Mouse (Mus musculus) midbrain, embryonic 12.5 days (tissue): Measurements from ENCODE around the gene Pycard. TPM values are rescaled to one million over a fixed set of nuclear protein-coding genes. Genes with fewer than 3 reads are reported as not detected.
A peak's percentile ranks its signal among the peaks of the same experiment; 100 is the strongest.
"Not testable (repeated sequence)": the region's sequence is repeated elsewhere in the genome, so short reads cannot be mapped to it uniquely, and the experiment has no call there.

Experiments used
- ATAC-seq: fragments of 200-750 bp; cut with Nextera tagmentation; 2 replicates; pipeline ENCODE4 v1.8.0; 2017; ENCODE audit warnings: low read depth, moderate TSS enrichment, moderate library complexity; ENCODE audit not compliant: low FRiP score
- H3K27ac ChIP-seq: fragments of 300-500 bp; sonication (generic); replicated peaks from 2 replicates; pipeline ENCODE4 v1.5.1; 2016; ENCODE audit warnings: mild to moderate bottlenecking
- H3K27me3 ChIP-seq: fragments of 300-500 bp; sonication (generic); 2 replicates; pipeline ENCODE4 v1.6.1; 2016; ENCODE audit warnings: mild to moderate bottlenecking
- H3K36me3 ChIP-seq: fragments of 300-500 bp; sonication (generic); 2 replicates; pipeline ENCODE4 v1.6.1; 2016
- H3K4me1 ChIP-seq: fragments of 300-500 bp; sonication (generic); 2 replicates; pipeline ENCODE4 v1.6.1; 2016
- H3K4me2 ChIP-seq: fragments of 300-500 bp; sonication (generic); replicated peaks from 2 replicates; pipeline ENCODE4 v1.6.1; 2016; ENCODE audit warnings: mild to moderate bottlenecking, moderate library complexity
- H3K4me3 ChIP-seq: fragments of 300-500 bp; sonication (generic); 2 replicates; pipeline ENCODE4 v1.5.1; 2016; ENCODE audit warnings: mild to moderate bottlenecking
- H3K9ac ChIP-seq: fragments of 300-500 bp; sonication (generic); replicated peaks from 2 replicates; pipeline ENCODE4 v1.6.1; 2016; ENCODE audit warnings: mild to moderate bottlenecking, moderate library complexity
- H3K9me3 ChIP-seq: fragments of 300-500 bp; sonication (generic); 2 replicates; pipeline ENCODE4 v1.6.1; 2016; ENCODE audit warnings: mild to moderate bottlenecking
- WGBS: fragments of 180-500 bp; shearing (Covaris S2); methylation state at CpG from one replicate; pipeline ENCODE4 v1.1.7; 2016; 5-methylcytosine and 5-hydroxymethylcytosine counted together
- polyA plus RNA-seq: library from polyadenylated mRNA; unstranded; fragments of >200 nt; fragmentation: Nextera tagmentation; extraction: Ambion mirVana; gene quantifications from 2 replicates; pipeline ENCODE4 v1.2.1, GENCODE M21; 2016

The Pycard gene
- polyA plus RNA-seq, 1 experiment from 2014 or later = 9.1 TPM

DNA sequence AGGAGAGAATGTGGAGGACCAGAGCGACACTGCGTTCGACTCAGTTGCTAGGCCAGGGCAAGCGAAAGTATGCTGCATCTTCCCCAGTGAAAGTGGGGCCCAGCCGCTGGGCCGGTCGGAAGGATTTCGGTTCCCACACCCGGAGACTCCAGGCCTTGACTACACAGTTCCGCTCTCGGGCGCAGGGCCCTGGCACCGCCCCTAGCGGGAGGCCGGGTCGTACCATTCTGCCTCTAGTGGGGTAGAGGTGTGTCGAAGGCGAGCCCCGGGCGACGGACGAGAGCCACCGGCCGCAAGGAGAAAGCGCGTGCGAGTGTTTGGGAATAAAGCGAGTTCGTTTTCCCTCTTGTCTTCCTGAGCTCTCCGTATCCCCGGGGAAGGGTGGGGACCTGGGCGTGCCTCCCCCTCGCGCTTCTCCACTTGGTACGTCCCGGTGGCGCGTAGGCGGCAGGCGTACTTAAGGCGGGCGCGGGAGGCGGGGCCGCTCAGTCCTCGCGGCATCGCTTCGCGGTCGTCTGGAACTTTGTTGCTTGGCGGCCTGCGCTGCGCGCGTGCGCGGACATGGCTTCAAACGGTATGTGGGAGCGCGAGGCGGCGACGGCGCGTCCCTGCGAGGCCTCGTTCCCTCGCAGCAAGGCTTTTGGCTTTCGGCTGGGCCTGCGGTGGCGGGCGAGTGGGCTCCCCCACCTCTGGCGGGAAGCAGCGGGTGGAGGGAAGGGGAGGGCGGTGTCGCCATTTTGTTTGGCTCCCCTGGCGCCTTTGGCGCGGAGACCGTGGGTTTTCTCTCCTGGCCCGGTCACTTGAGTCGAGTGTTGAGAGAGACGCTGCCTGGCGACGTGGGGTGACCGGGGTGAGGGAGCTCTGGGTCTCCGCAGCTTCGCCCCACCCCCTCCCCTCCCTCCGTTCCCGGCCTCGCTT lies 26.4 kb downstream of the Pycard start, which contains the start of gene Fus:
Fus (plus strand) TSS at position 454 of the 918 bp plus-strand sequence.
- WGBS = under 1% methylated on average over 89 of the region's 92 CpGs
- H3K27me3 ChIP-seq = no peaks in the 10 kb centered on the region
- peak within 1 kb of the TSS; percentile 89 for H3K4me3 ChIP-seq
- H3K4me1 ChIP-seq = peaks cover 23% of the 10 kb centered on the region
- peak within 1 kb of the TSS; percentile 91 for H3K4me2 ChIP-seq
- no peaks in the 10 kb centered on the region for H3K9me3 ChIP-seq
- H3K36me3 ChIP-seq = peaks cover 29% of the 10 kb centered on the region
- H3K9ac ChIP-seq = peak within 1 kb of the TSS; percentile 98
- peak; percentile 93 for ATAC-seq
- H3K27ac ChIP-seq = peak within 1 kb of the TSS; percentile 95

DNA sequence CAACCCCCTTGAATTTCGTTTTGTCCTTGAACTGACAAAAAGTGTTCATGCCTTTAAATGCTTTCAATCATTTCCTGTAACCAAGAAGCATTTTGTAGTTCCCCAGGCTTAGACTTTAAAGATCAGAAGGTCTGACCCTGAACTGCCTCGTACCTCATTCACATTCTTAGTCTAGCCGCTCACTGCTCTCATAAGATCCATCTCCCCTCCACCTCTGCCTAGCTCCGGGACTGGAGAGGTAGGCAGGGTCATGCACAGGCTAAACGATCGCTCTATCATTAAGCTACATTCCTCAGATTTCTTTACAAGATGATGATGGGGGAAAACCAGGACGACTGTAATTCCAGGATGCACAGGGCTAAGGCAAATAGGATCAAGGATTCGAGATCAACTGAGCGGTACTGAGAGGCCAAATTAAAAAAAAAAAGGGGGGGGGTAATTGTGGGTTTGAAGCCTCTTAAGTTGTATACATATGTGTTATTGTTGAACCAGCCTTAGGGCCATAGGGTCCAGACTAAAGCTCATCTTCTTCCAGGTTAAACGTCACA lies 27.2 kb downstream of the Pycard start:
- no peak; the same call in 1 of the 2 replicates for ATAC-seq
- H3K27ac ChIP-seq = peak overlapping the region; percentile 95
- H3K4me1 ChIP-seq = peaks cover 23% of the 10 kb centered on the region
- H3K4me2 ChIP-seq = peak overlapping the region; percentile 68
- H3K27me3 ChIP-seq = no peaks in the 10 kb centered on the region
- H3K4me3 ChIP-seq = peak overlapping the region; percentile 89
- peak overlapping the region; percentile 98 for H3K9ac ChIP-seq
- H3K9me3 ChIP-seq = no peaks in the 10 kb centered on the region
- peaks cover 21% of the 10 kb centered on the region for H3K36me3 ChIP-seq
- 13% methylated on average over 10 of the region's 10 CpGs for WGBS

DNA sequence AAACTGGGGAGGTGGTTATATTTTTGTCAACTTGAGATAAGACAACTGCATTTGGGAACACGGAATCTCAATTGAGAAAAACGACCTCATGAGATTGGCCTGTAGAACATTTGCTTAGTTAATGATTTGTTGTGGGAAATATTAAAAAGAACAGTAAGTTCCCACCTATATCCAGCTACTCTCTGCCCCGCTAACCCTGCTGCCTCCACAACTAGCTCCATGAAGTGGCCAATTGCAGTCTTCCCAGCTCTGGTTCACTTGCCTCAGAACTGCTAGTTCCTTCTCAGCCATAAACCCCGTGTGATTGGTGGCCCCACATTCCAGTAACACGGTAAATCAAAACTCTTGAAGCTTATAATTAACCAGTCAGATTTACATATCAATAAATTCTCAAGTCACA lies 34.3 kb downstream of the Pycard start:
- no peak overlapping the region for H3K9ac ChIP-seq
- H3K4me3 ChIP-seq = no peak overlapping the region
- H3K27ac ChIP-seq = no peak overlapping the region
- 75% methylated on average over 5 of the region's 5 CpGs for WGBS
- no peak overlapping the region for H3K4me2 ChIP-seq
- no peaks in the 10 kb centered on the region for H3K27me3 ChIP-seq
- no peaks in the 10 kb centered on the region for H3K36me3 ChIP-seq
- H3K9me3 ChIP-seq = no peaks in the 10 kb centered on the region
- no peaks in the 10 kb centered on the region for H3K4me1 ChIP-seq
- no peak for ATAC-seq

DNA sequence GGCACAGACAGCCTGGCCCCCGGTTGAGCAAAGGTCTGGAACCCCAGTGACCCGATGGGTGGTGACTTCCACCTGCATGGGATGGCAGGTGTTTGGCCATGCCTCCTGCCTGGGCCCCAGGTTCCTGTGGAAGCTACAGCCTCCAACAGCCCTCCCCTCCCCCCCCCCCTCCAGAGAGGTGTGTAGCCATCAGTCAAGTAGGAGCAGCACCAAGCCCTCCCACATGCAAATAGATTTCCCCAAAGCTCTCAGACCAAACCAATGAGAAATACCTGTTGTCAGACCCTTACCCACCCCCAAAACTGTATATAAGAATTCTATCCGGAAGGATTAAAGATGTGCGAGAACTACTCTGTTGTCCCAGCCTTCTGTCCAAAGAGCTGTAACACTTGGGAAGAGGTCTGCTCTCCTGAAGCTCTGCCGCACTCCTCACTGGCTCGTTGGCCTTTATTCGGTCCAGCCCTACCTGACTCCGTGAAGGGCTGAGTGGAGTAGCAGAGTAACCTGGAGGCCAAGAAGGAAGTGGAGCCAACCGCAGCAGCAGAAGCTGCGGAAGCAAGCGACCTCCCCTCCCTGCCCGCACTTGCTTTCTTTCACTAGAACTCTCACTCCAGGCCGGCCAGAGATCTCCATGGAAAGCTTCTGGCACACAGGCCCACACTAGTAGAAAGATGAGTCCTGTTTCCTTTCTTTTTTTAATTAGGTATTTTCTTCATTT lies 40.6 kb downstream of the Pycard start:
- no peak overlapping the region for H3K9ac ChIP-seq
- WGBS = 49% methylated on average over 13 of the region's 13 CpGs

DNA sequence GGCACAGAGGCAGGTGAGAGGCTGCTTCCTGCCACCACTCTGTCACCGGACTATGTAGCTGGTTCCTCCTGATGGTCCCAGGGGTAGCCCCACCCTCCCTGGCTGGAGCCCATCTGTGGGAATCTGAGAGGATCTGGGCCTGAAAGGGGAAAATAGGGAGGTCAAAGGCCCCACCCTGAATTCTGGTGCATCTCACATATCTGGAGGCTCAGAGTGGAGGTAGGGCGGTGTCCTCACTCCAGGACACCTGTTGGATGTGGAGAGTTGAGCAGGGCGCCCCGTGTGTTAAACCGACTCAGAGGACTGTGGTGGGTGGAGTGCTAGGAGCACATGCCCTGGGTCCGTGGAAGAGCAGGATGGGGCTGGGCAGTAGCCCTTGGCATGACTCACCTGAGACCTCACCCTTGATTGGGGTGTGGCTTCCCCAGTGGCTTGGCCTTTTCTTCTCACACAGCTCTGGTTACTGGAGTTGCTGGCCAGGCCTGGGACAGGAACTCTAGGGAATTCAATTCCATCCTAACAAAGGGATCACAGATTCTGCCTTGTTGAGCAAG lies 47.1 kb downstream of the Pycard start, which contains the start of gene Prss36:
Prss36 (minus strand) TSS at position 256 of the 554 bp plus-strand sequence.
- WGBS = 84% methylated on average over 6 of the region's 6 CpGs
- H3K4me3 ChIP-seq = no peak within 1 kb of the TSS
- no peaks in the 10 kb centered on the region for H3K36me3 ChIP-seq
- no peaks in the 10 kb centered on the region for H3K4me1 ChIP-seq
- H3K4me2 ChIP-seq = no peak within 1 kb of the TSS
- no peak within 1 kb of the TSS for H3K9ac ChIP-seq
- H3K9me3 ChIP-seq = no peaks in the 10 kb centered on the region
- H3K27ac ChIP-seq = no peak within 1 kb of the TSS
- no peak for ATAC-seq
- peaks cover 36% of the 10 kb centered on the region for H3K27me3 ChIP-seq

More for the DNA sequence above, 40.6 kb downstream of the Pycard start:
- no peaks in the 10 kb centered on the region for H3K4me1 ChIP-seq
- H3K4me2 ChIP-seq = no peak overlapping the region
- no peak overlapping the region for H3K27ac ChIP-seq
- ATAC-seq = no peak
- no peak overlapping the region for H3K4me3 ChIP-seq
- no peaks in the 10 kb centered on the region for H3K27me3 ChIP-seq
- H3K36me3 ChIP-seq = no peaks in the 10 kb centered on the region
- H3K9me3 ChIP-seq = no peaks in the 10 kb centered on the region

DNA sequence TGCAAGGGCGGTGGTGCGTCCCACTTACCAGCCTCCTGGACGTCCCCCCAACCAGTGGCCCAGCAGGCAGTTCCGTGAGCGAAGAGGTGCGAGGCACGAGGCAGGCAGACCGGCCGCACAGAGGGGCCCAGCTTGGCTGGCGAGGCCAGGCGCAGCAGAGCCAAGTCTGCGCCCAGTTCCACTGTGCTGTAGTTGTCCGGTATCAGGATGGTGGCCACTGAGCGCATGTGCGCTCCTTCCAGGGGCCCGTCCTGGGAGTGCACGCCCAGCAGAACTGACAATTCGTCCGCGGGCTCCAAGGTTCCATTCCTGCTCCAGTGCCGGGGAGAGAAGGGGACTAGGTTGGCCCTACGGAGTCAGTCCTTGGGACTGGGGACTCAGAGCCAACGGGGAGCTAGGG lies 49.1 kb downstream of the Pycard start:
- Histone ChIP-seq H3K9ac (no peak overlapping the region), H3K4me2 (no peak overlapping the region), H3K4me3 (no peak overlapping the region), H3K9me3 (no peaks in the 10 kb centered on the region), H3K27me3 (peaks cover 36% of the 10 kb centered on the region), H3K36me3 (no peaks in the 10 kb centered on the region), H3K27ac (no peak overlapping the region), H3K4me1 (no peaks in the 10 kb centered on the region)
- 17% methylated on average over 23 of the region's 23 CpGs for WGBS
- ATAC-seq = no peak

DNA sequence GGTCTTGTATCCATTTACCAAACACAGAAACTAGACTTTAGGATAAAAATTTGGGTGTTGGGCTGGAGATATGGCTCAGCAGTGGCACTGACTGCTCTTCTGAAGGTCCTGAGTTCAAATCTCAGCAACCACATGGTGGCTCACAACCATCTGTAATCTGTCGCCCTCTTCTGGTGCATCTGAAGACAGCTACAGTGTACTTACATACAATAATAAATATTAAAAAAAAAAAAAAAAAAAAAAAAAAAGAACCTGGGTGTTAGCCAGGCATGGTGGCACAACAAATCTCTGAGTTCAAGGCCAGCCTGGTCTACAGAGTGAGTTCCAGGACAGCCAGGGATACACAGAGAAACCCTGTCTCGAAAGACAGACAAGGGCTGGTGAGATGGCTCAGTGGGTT lies 51.6 kb downstream of the Pycard start:
- not testable (repeated sequence) for H3K4me2 ChIP-seq, H3K36me3 ChIP-seq, H3K4me3 ChIP-seq, H3K9ac ChIP-seq, ATAC-seq, H3K4me1 ChIP-seq, H3K9me3 ChIP-seq, H3K27ac ChIP-seq
- 55% methylated on average over 2 of the region's 2 CpGs for WGBS
- peaks cover 36% of the 10 kb centered on the region for H3K27me3 ChIP-seq

Other genes with a start within 250 kb of the Pycard start
- 10.7 and 11.1 TPM in 2 replicates for gene Fbxl19, start 249.3 kb downstream of the Pycard start, polyA plus RNA-seq
- 6.2 and 8.1 TPM in 2 replicates for gene Orai3, start 224.1 kb downstream of the Pycard start, polyA plus RNA-seq
- gene Setd1a, start 217.2 kb downstream of the Pycard start, polyA plus RNA-seq = 22.9 and 23.7 TPM in 2 replicates
- gene Gm49388, start 208.3 kb downstream of the Pycard start, polyA plus RNA-seq = not detected in 2 replicates
- 8.1 and 8.3 TPM in 2 replicates for gene Hsd3b7, start 193.3 kb downstream of the Pycard start, polyA plus RNA-seq
- 20.1 and 21.5 TPM in 2 replicates for gene Stx4a, start 169.6 kb downstream of the Pycard start, polyA plus RNA-seq
- gene Stx1b, start 169.3 kb downstream of the Pycard start, polyA plus RNA-seq = 16.3 and 19.9 TPM in 2 replicates
- gene Zfp646, start 117.6 kb downstream of the Pycard start, polyA plus RNA-seq = 22.5 and 24.6 TPM in 2 replicates
- 39.0 and 39.2 TPM in 2 replicates for gene Zfp668, start 117.0 kb downstream of the Pycard start, polyA plus RNA-seq
- gene Prss53, start 102.9 kb downstream of the Pycard start, polyA plus RNA-seq = 0.77 and 0.79 TPM in 2 replicates
- not detected in 2 replicates for gene Gm21974, start 98.4 kb downstream of the Pycard start, polyA plus RNA-seq
- 42.7 and 54.4 TPM in 2 replicates for gene Vkorc1, start 98.2 kb downstream of the Pycard start, polyA plus RNA-seq
- 83.7 and 85.5 TPM in 2 replicates for gene Bckdk, start 89.8 kb downstream of the Pycard start, polyA plus RNA-seq
- 54.4 and 55.2 TPM in 2 replicates for gene Kat8, start 81.4 kb downstream of the Pycard start, polyA plus RNA-seq
- 0.43 and 1.3 TPM in 2 replicates for gene Prss8, start 63.8 kb downstream of the Pycard start, polyA plus RNA-seq
- gene Prss36, start 47.1 kb downstream of the Pycard start, polyA plus RNA-seq = 9.3 and 10.4 TPM in 2 replicates
- gene Fus, start 26.4 kb downstream of the Pycard start, polyA plus RNA-seq = 518 and 540 TPM in 2 replicates
- gene Trim72, start 10.1 kb upstream of the Pycard start, polyA plus RNA-seq = not detected in 2 replicates
- 0.42 and 1.0 TPM in 2 replicates for gene Itgam, start 68.8 kb upstream of the Pycard start, polyA plus RNA-seq
- not detected in 2 replicates for gene Gm49368, start 68.8 kb upstream of the Pycard start, polyA plus RNA-seq
- 0.05 TPM in 1 of 2 replicates, not detected in the other for gene Itgax, start 135.7 kb upstream of the Pycard start, polyA plus RNA-seq
- gene Itgad, start 160.5 kb upstream of the Pycard start, polyA plus RNA-seq = not detected in 2 replicates
- gene Cox6a2, start 212.5 kb upstream of the Pycard start, polyA plus RNA-seq = not detected in 2 replicates
- 16.3 and 16.7 TPM in 2 replicates for gene Armc5, start 243.5 kb upstream of the Pycard start, polyA plus RNA-seq
- gene 9130023H24Rik, start 244.2 kb upstream of the Pycard start, polyA plus RNA-seq = 13.2 TPM in 2 replicates